Mouse (Mus musculus): Measurements from ENCODE around the gene Chpf2. TPM values are rescaled to one million over a fixed set of nuclear protein-coding genes. Genes with fewer than 3 reads are reported as not detected.

The Chpf2 gene
- polyA plus RNA-seq, 1 experiment from 2014 or later = 23.0 TPM

DNA sequence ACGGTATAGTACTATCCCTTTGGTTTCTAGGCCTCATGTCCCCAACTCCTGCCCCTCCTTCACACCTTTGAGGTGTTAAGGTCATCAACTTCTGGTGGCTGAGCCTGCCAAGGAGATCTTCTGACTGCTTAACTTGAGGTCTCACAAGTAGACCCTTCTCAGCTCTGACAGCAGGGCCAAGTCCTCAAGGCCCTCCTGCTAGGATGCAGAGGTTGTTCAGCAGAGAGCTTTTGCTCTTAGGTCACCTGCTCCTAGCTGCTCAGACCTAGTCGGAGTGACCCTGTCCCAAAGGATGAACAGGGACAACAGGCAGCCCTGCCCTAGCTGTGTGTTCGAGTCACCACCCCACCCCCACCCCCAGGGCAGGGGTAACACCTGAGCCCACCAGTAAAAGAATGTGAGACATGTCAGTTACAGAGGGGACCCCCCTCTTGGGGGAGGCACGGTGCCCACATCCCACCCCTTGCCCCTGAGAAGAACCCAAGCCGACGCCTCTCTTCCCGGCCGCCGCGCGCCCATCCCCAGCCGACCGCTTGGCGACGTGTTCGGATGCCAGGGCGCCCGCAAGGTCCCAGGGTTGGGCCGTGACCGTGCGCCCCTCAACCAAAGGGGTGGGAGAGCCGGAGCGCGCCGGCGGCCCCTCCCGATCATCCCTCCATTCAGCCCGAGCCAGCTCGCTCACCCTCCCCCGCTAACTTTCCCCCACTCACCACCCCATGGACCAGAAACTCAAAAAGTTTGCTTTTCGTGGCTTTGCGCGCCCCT is 14.7 kb downstream of the Chpf2 start:
- no peaks in the 10 kb centered on the region for H3K27me3 ChIP-seq (replicated peaks)
- ATAC-seq (replicated peaks) = no peak
- no peaks in the 10 kb centered on the region for H3K9me3 ChIP-seq
- peak overlapping the region; percentile 100 for H3K27ac ChIP-seq
- peak overlapping the region; percentile 94 for H3K4me2 ChIP-seq
- peak overlapping the region; percentile 87 for H3K9ac ChIP-seq
- H3K36me3 ChIP-seq (replicated peaks) = no peaks in the 10 kb centered on the region
- 1% methylated on average over 33 of the region's 33 CpGs for WGBS
- H3K4me3 ChIP-seq = peak overlapping the region; percentile 62
- H3K4me1 ChIP-seq = peaks cover 87% of the 10 kb centered on the region

DNA sequence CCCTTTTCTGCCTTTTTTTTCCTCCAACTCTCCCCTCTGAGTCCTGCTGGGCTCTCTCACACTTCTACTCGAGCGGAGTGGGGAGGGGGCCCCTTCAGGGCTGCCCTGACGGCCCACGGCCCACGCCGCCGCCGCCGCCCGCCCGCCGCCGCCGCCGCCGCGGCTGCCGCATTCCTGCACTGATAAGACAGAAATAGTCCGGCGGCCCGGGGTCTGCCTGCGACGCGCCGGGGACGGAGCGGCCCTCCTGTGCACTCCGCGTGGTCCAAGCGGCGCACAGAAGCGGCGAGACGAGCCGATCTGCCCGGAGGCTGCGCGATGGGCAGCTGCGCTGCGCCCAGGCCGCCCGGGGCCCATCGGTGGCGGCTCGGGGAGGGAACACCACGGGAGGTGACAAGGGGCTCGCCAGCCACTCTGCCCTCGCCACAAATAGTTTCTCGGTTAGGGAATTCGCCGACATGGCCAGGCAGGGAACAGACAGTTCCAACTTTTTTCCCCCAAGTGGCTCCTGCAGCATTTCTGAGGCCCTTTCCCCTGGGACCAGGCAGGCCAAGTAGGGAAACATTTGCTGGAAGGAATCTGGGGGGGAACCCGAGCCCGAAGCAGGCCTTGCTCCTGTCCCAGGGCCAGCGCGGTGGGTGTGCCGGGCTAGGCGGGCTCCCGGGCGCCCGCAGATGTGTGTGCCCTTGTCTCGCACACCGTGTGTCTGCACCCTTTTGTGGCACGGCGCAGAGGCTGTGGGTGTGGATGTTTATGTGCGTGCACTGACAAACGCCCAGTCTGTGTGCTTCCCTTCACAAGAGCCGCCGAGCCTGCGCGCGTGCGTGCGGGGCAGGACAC is 15.6 kb downstream of the Chpf2 start:
- peak overlapping the region; percentile 100 for H3K27ac ChIP-seq
- H3K4me3 ChIP-seq = peak overlapping the region; percentile 62
- WGBS = under 1% methylated on average over 71 of the region's 73 CpGs
- peaks cover 87% of the 10 kb centered on the region for H3K4me1 ChIP-seq
- H3K9me3 ChIP-seq = no peaks in the 10 kb centered on the region
- no peaks in the 10 kb centered on the region for H3K36me3 ChIP-seq (replicated peaks)
- peak; percentile 32 for ATAC-seq (replicated peaks)
- H3K4me2 ChIP-seq = peak overlapping the region; percentile 94
- no peaks in the 10 kb centered on the region for H3K27me3 ChIP-seq (replicated peaks)
- peak overlapping the region; percentile 87 for H3K9ac ChIP-seq

DNA sequence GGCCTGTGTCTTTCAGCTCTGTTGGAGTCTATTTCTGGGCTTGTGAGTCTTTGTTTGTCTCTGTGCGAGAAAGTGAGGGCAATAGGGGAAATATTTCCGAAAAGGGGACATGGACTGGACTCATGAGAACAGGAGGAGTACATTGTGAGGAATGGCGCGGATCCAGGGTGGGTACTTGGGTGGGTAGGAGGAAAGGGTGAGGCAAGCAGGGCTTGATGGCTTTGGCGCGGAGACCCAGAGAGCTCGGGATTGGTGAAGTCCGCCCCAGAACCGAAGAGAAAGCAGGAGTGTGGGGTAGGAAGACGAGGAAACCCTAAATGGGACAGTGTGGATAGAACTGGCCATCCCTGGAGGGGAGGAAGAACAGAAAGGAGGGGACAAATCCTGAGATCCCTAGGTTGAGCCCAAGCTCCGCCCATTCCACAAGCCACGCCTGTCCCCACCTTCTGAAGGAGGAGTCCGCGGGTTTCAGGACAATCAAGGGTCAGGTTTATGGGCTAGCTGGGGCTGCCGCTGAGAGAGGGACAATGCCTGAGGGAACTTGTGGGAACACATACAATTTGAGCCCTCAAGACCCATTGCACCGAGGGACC is 16.3 kb downstream of the Chpf2 start:
- Histone ChIP-seq H3K4me1 (peaks cover 86% of the 10 kb centered on the region), H3K27ac (peak overlapping the region; percentile 100), H3K9ac (peak overlapping the region; percentile 87), H3K27me3 (replicated peaks) (no peaks in the 10 kb centered on the region), H3K4me2 (peak overlapping the region; percentile 94), H3K4me3 (peak overlapping the region; percentile 62), H3K9me3 (no peaks in the 10 kb centered on the region), H3K36me3 (replicated peaks) (no peaks in the 10 kb centered on the region)
- peak; percentile 28 for ATAC-seq (replicated peaks)
- WGBS = 3% methylated on average over 16 of the region's 16 CpGs

DNA sequence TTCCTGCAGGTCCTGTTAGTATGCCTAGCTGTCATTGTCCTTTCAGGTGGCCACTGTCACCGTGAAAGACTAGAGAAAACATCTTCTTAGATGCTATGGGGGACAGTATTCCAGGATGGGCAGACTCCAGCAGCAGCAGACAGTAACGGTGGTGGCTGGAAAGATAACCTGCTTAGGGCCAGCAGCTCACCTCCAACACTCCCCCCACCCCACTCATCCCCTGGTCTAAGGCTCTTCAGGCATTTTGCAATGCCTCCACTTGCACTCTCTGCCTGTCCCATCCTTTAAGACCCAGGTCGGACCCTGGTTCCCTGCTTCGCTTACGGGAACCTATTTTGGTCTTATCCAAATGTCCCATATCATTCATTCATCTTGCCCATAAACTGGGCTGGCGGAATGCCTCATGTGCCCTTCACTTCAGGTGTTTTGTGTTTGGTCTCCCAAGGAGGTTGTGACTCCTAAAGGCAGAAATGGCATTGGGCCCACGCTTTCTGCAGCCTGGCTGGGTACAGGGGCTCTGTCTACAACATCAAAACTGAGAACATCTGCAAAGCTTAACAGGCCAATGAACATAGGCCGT is 17.0 kb downstream of the Chpf2 start:
- ATAC-seq (replicated peaks) = no peak
- Histone ChIP-seq H3K9me3 (no peaks in the 10 kb centered on the region), H3K4me3 (peak overlapping the region; percentile 62; the same call in 1 of the 2 replicates), H3K36me3 (replicated peaks) (no peaks in the 10 kb centered on the region), H3K9ac (no peak overlapping the region; the same call in 1 of the 2 replicates), H3K27ac (peak overlapping the region; percentile 100), H3K4me2 (peak overlapping the region; percentile 94), H3K4me1 (peaks cover 79% of the 10 kb centered on the region), H3K27me3 (replicated peaks) (no peaks in the 10 kb centered on the region)
- WGBS = 58% methylated on average over 8 of the region's 8 CpGs

DNA sequence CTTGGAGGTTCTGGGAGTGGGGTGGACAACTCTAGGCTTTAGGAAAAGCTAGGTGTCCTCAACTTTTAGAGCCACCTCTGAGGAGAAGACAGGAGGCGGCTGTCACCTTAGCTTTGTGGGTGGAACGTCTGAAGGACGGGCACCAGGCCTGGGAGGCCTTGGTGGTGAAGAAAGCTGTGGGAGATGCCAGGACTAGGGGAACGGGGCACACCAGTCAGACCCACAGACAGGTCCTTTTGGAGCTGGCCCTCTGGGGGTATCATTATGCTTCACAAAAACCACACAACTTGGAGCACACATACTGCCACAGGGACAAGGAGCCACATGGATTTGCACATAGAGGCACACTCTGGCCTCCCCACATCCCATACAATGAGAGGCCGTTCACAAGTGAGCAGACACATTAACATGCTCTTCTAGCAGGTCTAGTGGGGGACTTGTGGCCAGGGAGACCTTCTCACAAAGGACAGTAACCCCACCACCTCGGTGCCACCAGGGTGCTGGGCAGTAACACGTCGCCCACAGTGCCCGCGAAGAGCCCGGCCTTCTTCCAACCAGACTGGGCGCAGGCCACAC is 17.6 kb downstream of the Chpf2 start:
- Histone ChIP-seq H3K9ac (peak overlapping the region; percentile 81), H3K27me3 (replicated peaks) (no peaks in the 10 kb centered on the region), H3K4me2 (peak overlapping the region; percentile 94), H3K4me1 (peaks cover 73% of the 10 kb centered on the region), H3K9me3 (no peaks in the 10 kb centered on the region), H3K27ac (peak overlapping the region; percentile 100), H3K4me3 (peak overlapping the region; percentile 64), H3K36me3 (replicated peaks) (no peaks in the 10 kb centered on the region)
- ATAC-seq (replicated peaks) = no peak; the same call in 1 of the 2 replicates
- 20% methylated on average over 12 of the region's 12 CpGs for WGBS

DNA sequence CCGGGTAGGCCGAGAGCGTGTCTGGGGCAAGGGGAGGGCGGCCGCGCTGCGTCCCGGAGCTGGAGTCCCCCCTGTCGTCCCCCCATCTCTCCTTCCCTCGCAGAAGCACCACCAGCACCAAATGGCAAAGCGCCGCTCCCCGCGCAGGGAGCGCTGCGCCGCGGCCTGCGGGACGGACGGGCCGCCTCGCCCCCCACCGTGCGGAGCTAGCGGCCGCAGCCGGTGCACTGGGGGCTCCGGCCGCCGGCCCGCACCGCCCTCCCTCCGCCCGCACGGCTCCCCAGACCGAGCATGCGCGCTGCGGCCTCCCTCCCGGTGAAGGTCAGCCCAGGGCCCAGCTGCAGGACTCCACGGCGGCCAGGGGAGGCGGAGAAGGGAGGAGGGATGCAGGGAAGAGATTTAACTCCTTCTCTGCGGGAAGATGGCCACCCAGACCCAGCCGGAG is 18.1 kb downstream of the Chpf2 start:
- H3K27me3 ChIP-seq (replicated peaks) = no peaks in the 10 kb centered on the region
- H3K4me3 ChIP-seq = peak overlapping the region; percentile 64
- ATAC-seq (replicated peaks) = peak; percentile 77
- peak overlapping the region; percentile 94 for H3K4me2 ChIP-seq
- H3K4me1 ChIP-seq = peaks cover 68% of the 10 kb centered on the region
- under 1% methylated on average over 44 of the region's 46 CpGs for WGBS
- H3K36me3 ChIP-seq (replicated peaks) = no peaks in the 10 kb centered on the region
- peak overlapping the region; percentile 100 for H3K27ac ChIP-seq
- no peaks in the 10 kb centered on the region for H3K9me3 ChIP-seq
- H3K9ac ChIP-seq = peak overlapping the region; percentile 81

DNA sequence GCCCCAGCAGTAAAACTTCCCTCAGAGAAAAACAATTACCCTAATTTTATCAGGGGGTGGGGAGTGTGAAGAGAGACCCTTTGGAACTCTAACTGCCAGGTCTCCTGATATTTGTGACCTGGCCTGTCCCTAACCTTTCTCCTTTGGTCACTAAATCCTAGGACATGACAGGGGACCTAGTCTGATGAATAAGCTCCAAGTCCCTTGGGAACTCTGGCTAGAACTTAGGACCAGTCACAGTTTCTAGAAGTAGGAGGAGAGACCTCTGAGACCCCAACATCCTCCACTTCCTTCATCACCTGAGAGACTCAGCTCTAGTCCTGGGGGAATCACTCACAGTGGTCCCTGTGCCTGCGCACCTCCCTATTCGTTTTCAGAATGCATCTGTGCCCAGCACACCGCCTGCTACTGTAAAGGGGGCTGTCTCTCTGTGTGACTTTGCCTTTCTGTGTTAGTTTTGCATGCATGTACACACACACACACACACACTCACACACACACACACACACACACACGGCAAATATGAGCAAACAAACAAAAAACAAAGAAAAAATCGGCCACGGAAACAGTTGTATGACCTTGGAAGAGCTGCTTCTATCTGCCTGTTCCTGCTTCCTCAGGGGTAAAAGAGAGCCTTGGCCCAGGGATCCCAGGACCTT is 18.9 kb downstream of the Chpf2 start:
- H3K4me1 ChIP-seq = peaks cover 63% of the 10 kb centered on the region
- H3K4me2 ChIP-seq = peak overlapping the region; percentile 94
- WGBS = 2% methylated on average over 6 of the region's 6 CpGs
- H3K9ac ChIP-seq = peak overlapping the region; percentile 81
- no peaks in the 10 kb centered on the region for H3K36me3 ChIP-seq (replicated peaks)
- H3K9me3 ChIP-seq = no peaks in the 10 kb centered on the region
- ATAC-seq (replicated peaks) = no peak
- peak overlapping the region; percentile 100 for H3K27ac ChIP-seq
- H3K4me3 ChIP-seq = peak overlapping the region; percentile 64
- no peaks in the 10 kb centered on the region for H3K27me3 ChIP-seq (replicated peaks)

DNA sequence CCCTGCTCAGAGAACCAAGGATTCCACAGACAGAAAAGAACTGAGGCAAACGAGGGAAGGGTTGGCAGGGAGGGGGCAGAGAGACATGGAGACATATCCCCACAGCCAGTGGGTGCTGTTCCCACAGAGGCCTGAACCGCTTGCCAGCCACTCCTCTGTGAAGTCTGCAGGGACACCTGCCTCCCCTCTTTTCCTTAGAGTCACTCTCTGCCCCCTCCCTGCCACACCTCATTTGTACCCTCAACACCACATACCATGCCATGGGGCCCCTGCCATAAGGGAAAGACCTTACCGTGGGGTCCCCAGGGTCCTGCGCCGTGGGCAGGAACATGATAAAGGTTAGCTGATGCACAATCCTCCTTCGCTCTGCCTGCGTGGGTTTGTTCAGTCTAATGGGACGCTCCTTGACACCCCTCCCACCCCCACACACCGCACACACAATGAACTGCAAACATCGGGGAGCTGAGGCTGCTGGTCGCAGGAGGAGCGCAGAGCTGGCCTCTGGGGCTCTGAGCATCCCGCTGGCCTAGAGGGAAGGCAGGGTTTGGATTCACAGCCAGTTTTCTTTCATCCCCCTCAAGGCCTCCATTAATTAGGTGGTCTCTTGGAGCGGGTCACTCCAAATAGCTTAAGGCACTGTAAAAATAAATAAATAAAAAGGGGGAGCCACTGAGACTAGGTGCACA is 19.6 kb downstream of the Chpf2 start:
- Histone ChIP-seq H3K36me3 (replicated peaks) (no peaks in the 10 kb centered on the region), H3K4me1 (peaks cover 57% of the 10 kb centered on the region), H3K9me3 (no peaks in the 10 kb centered on the region), H3K9ac (peak overlapping the region; percentile 81), H3K27ac (peak overlapping the region; percentile 100), H3K27me3 (replicated peaks) (no peaks in the 10 kb centered on the region), H3K4me3 (peak overlapping the region; percentile 64), H3K4me2 (peak overlapping the region; percentile 94)
- 6% methylated on average over 14 of the region's 14 CpGs for WGBS
- ATAC-seq (replicated peaks) = no peak

DNA sequence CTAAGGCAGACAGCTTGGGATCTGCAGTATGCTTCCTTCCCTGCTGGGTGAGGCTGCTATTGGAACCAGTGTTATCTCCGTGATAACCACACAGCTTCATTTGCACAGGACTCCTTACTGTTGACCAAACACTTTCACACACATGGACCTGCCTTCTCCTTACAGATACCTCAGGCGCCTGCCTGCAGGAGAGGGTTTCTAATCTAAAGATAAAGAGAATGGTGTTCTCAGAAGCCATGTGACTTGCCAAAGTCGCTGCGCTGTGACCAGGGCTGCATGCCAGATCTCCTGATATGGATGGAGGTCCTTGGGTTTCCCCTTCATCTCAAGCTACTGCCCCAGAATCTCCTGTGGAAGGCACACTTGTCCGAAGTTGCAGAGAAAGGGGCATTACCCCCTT is 22.8 kb downstream of the Chpf2 start:
- no peaks in the 10 kb centered on the region for H3K9me3 ChIP-seq
- H3K27me3 ChIP-seq (replicated peaks) = no peaks in the 10 kb centered on the region
- H3K4me3 ChIP-seq = no peak overlapping the region
- no peak for ATAC-seq (replicated peaks)
- WGBS = 70% methylated on average over 5 of the region's 5 CpGs
- H3K27ac ChIP-seq = no peak overlapping the region
- peaks cover 42% of the 10 kb centered on the region for H3K4me1 ChIP-seq
- H3K4me2 ChIP-seq = no peak overlapping the region
- no peak overlapping the region for H3K9ac ChIP-seq
- no peaks in the 10 kb centered on the region for H3K36me3 ChIP-seq (replicated peaks)

DNA sequence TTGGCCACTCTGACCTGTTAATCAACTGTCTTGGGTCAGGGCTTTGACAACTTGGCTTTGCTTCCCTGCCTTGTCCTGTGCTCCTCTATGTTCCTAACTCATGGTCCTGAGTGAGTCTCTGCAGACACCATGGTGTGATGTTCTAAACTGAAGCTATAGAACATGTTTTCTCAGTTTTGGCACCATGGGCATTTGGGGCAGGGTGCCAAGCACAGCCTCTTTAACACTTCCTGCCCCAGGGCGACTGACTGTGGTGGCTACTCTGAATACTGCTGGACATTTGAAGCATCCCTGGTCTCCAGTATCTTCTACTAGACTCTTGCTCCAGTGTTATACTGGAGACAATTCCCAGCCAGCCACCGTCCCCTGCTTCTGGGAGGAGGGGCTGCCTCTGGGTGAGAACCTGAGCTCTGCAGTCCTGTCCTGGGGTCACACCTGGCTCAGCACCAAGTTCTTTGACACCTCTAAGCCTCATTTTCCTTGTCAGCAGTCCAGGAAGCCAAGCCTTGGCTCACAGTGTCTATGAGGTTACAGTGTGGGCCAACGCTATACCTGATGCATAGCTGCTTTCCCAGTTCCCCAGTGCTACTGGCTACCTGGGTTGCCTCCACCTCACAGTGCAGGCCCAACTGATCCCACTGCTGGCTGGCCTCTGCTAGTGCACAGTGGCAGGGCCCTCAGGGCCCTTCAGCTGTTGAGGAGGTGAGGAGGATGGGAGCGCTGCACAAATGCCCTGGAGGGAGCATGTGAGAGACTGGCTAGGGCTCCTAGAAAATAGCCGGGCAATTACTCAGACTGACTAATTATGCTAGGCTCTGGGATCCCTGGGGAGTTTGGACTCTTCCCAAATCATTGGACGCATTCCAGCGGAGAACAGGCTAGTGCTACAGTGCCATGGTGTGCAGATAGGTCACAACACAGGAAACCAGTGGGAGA is 25.1 kb downstream of the Chpf2 start:
- no peaks in the 10 kb centered on the region for H3K36me3 ChIP-seq (replicated peaks)
- peak overlapping the region; percentile 30; the same call in 1 of the 2 replicates for H3K27ac ChIP-seq
- no peaks in the 10 kb centered on the region for H3K9me3 ChIP-seq
- H3K4me3 ChIP-seq = no peak overlapping the region
- H3K9ac ChIP-seq = no peak overlapping the region
- H3K4me1 ChIP-seq = peaks cover 25% of the 10 kb centered on the region
- no peaks in the 10 kb centered on the region for H3K27me3 ChIP-seq (replicated peaks)
- peak; percentile 53 for ATAC-seq (replicated peaks)
- whole genome bisulfite sequencing = 53% methylated on average over 7 of the region's 7 CpGs
- H3K4me2 ChIP-seq = no peak overlapping the region
